Mouse (Mus musculus) bone marrow macrophage, adult 2 months (primary cell): Measurements from ENCODE around the gene 9230112D13Rik.

Experiments
- CTCF ChIP-seq: IDR thresholded peaks from 2 replicates; pipeline ENCODE4 v1.5.1; 2012; ENCODE audit warnings: low read depth, mild to moderate bottlenecking, low read length, moderate library complexity
- POLR2A ChIP-seq: IDR thresholded peaks from 2 replicates; pipeline ENCODE4 v1.6.1; 2012; ENCODE audit warnings: mild to moderate bottlenecking, low read depth, low read length, borderline replicate concordance

DNA sequence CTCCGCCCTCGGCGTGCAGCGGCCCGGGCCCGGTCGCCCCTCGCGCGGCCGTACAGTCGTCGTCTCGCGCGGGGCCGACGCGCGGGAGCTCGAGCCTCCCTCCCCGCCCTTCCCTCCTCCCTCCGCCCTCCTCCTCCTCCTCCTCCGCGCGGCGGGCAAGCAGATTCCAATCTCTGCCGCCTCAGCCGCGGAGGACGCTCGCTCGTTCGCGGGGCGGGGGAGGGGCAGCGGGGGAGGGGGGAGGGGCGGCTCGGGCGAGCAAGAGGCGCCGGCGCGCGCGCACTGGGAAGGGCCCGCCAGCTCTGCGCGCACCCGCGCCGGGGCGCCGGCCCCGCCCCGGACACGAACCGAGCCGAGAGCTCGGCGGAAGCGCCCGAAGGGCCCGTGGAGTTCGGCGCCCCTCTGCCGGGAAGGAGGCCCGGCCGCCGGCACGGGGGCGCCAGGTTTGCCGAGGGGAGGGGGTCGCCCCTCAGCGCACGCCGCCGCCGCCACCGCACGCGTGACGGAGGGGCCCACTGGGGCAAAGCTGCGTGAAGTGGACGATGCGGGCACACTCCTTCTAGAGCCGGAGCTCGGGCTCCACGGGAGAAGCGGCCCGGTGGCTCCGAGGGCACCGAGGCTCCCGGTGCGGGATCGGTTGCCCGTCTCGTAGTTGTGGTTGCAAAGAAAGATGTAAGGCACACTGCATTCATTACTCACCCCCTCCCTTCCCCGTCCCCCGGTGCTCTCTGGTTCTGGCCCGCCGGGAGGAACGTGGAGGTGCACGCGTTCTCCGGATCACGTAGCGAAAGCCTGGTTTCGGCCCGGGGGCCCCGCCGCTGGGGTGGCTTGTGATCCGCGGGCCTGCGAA lies 19.9 kb downstream of the 9230112D13Rik start:
- TF ChIP-seq CTCF (no peak), POLR2A (no peak)
